Mouse (Mus musculus) neutrophil, adult 5-6 weeks (primary cell): ENCODE measurements around the gene Ier5l. TPM values are rescaled to one million over a fixed set of nuclear protein-coding genes. Genes with fewer than 3 reads are reported as not detected.

Experiments used
- ATAC-seq: fragments of 151-379, 151-347 bp; 2 replicates; pipeline ENCODE4 v1.8.0; 2017; ENCODE audit warnings: mild to moderate bottlenecking, moderate TSS enrichment; ENCODE audit not compliant: insufficient number of reproducible peaks, poor library complexity, low FRiP score, severe bottlenecking; ENCODE audit errors: extremely low read depth
- total RNA-seq: library from RNA; stranded (forward); fragments of 200-1000 nt; gene quantifications from 2 replicates; pipeline ENCODE4 v1.2.3, GENCODE M21; 2017

Ier5l gene
- total RNA-seq, 1 experiment from 2014 or later, result 0.23 TPM

DNA sequence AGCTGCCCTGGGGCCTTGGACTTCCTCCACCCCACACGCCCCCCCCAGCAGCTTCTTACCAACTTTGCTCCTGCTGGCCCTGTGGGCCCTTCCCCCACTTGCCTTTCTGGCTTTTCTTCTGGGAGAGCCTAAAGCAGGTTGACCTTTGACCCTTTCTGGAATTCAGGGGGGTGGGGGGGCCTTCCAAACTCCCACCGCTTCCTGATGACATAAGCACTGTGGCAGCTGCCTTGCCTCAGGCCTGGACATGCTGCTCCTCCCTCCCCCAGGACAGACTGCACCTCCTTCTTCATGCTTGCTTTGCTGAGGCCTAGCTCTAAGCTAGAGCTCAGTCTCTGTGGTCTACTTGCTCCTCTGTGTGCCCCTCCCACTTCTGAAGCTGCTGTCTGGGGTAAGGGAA lies 28.7 kb downstream of the Ier5l start:
- ATAC-seq, result no peak

DNA sequence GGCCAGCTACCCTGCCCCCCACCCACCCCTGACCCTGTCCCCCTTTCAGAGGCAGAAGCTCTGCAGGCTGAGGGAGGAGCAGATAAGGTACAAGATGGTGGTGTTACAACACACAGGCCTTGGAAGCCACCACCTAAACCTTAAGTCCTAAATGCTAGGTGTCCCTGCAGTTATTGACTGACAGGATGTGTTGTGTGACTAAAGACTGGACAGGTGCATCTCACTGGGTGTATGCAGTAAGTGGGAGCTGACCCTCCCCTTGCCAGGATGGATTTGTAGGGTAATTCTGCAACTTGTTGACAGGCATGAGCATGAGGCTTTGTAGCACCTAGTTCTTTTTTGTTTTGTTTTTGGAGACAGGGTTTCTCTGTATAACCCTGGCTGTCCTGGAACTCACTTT lies 29.6 kb downstream of the Ier5l start:
- ATAC-seq, result no peak

DNA sequence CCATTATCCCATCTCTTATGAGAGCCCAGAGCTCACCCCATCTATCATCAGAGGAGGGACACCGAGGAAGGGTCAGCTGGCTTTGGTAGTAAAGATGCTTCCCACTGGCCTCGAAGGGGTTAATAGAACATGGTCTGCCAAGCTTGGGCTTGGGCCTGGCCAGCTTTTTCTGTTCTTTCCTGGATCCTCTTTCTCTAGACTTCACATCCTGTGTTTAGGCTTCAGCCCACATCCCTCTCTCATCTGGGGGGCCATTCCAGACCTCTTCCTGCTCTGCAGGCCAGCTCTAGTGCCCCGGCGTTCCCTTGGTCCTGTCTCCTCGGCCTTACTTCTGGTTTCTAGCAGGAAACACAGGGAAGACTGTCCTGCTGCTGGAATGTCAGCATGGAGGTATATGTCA lies 30.0 kb downstream of the Ier5l start:
- ATAC-seq, result no peak

DNA sequence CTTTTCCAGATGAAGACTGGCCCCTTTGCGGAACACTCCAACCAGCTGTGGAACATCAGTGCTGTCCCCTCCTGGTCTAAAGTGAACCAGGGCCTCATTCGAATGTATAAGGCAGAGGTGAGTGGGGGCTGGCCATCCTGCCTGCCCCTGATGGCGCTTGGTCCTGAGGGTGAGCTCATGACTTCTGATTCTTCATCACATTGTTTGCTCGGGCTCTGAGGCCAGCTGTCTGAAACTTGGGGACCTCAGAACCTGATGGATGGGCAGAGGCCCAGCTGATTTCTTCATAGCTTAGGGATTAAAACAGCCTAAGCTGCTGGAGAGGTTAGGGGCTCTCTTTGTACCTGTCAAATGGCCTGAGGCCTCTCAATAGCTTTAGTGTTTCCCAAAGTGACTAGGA lies 30.7 kb downstream of the Ier5l start:
- ATAC-seq, result no peak

DNA sequence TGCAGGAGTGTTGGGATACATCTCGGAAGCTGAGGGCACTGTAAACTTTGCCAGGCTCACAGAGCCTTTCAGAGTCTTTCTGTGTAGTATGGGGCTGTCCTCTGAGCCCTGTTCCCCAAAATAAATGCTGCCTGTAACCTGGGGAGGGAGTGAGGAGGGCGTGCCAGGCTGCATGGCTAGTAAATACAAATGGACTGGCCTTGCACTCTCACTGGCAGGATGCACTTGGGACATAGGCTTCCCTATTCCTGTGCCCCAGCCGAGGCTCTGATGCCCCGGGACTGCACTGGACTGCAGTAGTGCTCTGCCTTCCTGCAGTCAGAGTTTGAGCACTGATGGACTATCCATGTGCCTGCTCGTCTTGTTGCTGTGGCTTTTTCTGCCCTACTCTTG lies 31.5 kb downstream of the Ier5l start:
- ATAC-seq, result no peak

DNA sequence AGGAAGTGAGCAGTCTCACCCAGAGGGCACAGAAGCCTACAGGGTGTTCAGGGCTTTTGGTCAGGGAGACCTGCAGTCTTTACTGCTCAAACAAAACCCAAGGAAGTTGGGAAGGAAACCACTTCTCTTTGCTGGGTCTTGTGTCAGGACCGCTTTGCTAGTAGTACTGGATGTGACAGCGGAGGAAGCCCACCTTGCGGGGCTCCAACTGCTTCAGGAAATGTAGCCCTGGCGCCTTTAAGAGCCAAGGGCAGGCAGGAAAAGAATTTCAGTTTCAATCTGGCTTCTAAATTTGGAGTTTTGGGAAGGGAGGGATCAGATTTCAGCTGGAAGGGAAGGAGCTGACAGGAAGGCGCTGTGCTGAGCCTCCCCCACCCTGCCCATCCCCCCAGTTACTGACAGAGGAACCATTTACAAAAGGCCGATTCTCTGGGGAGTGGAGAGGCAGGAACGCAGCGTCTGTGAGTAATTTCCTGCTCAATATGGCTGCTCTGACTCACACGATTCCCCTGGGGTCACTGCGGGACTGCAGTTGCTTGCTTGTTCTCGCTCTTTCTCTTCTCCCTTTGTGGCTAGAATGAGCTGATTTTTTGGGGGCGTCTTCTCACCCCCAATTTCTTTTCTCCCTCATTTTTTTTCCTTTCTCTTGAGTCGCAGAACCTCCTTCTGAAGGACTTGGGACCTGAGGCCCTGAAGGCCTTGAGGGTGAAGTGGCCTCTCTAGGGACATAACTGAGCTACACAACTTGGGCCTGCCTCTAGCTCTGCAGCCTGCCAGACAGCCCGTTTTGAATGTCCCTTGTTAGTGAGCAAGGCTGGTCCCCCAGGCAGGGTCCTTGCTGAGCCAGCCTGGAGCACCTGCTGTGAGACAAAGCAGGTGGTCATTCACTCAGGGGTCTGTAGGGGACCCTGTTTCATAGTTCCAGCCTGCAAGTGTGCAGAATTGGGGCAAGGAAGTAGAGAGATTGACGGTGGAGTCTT lies 32.2 kb downstream of the Ier5l start:
- ATAC-seq, result peak; percentile 69

DNA sequence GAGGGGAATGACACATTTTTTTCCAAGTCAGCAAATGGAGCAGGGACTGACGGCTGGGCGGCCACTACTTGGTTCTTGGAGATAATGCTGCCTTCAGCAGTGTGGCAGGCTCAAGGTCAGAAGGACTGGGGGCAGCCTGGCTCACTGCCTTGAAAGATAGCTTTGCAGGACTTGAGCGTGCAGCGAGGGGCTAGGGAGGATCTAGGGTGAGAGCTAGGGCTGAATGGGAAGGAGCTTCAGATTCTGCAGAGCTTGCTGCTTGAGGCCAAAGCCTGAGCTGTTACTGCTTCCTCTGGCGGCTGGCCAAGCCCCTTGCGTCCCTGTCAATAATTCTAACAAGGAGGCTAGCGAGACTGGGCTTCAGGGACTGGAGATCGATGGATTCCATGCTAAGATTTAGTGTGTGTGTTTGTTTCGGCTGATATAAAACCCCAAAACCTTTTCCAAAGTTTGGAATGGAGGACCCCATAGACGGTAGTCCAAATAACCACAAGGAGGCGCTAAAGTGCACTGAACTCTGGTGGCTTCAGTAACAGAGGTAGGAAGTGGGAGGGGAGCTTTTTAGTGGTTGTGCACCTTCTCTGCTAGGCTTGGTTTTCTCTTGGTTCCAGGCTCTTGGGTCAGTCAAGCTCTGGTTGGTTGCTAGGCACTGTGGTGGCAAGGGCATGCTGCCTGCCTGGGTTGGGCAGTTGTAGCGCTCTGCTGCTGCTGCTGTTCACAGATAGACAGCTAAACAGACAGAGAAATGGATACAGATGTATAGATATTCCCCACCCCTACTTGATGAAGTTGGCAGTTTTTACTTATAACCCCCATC lies 33.1 kb downstream of the Ier5l start:
- ATAC-seq, result peak; percentile 78

DNA sequence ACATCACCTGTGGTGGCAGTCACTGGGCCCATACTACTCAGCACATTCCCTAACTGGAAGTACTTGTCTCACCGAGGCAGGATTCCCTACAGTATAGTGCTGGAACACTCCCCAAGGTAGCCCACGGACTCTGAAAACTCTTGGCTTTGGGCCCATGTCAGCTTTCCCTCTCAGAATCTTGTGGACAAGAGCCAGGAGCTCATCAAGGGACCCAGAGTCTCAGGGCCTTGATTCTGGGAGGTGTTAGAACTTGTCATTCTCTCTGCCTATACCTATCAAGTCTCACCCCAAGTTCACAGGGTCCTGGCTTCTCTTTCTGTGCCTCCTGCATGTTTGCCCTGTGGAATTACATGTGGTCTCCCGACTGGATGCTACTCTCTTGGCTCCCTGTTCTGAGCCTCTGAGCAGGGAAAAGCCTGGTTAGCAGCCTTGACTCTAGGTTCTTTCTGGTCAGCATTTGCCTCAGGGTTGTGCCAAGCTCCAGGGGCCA lies 33.8 kb downstream of the Ier5l start:
- ATAC-seq, result no peak

DNA sequence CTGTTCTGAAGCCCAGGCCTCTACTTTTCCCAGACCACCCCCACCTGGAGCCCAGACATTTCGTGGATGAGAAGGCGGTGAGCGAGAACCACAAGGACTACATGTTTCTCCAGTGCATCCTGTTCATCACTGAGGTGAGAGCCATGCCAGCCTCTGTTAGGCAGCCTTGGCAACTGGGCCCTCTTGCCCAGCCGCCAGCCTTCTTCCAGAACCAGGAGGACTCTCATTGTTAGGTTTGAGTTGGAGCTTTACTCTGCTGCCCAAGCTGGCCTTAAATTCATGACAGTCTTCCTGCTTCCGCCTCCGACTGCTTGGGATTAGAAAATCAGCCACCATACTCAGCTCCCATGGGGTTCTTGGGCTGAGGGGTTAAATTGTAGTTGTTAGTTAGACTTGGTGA lies 34.4 kb downstream of the Ier5l start:
- ATAC-seq, result no peak

DNA sequence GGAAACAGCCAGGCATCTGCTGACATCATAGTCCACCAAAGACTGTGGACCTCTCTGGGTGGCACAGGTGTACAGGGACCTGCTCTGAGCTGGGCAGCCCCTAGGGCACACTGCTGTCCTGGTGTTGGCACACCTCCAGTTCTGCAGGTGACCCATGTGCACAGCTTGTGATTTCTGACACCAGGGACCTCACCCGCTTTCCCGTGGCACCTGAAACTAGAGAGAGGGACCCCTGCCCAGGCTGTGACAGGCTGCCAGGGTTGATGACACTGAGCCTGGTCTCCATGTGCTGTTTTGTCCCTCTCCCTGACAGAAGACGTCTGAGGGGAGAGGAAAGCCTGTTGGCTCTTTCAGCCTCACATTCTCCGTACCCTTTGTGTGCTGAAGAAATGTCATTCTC lies 36.2 kb downstream of the Ier5l start:
- ATAC-seq, result no peak

DNA sequence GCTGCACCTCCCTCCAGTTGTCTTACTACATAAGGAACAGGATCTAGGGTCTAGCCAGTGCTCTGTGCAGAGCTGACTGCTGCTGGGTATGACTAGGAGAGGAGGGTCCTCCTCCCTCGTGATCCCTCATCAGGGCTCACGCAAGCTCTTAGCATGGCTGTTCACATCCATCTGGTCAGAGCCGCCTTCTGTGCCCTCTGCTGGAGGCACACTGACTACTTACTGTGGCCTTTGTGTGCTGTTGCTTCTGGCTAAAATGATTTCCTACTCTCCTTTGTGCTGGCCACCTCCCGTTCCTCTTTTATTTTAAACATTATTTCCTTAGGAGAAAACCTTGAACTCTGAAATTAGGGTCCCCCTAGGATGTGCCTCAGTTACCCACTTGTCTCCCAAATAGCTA lies 37.2 kb downstream of the Ier5l start:
- no peak for ATAC-seq

DNA sequence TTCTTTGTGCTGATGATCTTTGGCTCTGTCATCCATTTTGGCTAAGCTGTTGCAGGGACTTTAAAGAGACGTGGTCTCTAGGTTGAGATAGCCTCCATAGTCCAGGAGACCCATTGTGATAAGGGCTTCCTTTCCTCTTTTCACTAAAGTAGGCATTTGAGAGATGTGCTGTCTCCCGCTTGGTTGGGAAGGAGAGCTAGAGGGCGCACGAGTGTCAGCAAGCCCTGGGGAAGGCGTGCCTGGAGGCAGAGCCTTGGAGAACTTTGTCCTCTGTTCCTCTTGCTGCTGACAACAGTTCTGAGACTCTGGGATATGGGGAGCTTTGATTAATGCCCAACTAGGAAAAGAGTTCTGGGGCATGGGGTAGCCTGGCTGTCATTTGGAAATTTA lies 37.9 kb downstream of the Ier5l start:
- no peak for ATAC-seq

DNA sequence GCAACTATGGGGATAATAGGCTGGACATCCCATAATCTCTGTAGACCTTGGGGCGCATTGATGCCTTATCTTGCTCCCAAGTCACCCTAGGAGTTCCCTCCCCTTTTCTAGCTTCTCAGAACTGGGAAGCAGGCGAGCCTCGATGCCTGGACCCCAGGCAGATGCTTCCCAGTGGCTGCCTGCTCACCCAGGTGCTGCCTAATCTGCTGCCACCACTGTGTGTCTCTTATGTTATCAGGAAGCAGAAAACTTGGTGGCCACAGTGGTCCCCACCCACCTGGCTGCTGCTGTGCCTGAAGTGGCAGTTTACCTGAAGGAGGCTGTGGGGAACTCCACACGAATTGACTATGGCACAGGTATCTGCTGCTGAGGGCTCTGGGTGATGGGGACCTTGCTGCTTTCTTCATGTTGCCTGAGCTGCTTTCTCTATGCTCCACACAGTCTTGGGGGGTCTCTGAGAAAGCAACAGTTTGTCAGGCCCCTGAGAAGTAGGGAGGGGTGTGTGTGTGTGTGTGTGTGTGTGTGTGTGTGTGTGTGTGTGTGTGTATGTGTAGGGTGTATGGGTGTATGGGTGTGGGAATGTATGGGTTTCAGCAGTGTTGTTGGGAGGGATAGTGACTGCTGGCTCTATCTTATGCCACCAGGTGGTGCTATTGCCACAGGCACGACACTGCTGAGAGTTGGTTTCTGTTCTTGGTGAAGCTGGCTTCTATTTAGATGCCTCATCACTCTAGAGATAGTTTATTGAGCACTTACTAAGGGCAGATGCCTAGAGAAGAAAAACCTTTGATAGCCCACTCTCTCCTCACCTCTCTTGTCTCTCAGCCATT lies 38.5 kb downstream of the Ier5l start:
- peak; percentile 71 for ATAC-seq

DNA sequence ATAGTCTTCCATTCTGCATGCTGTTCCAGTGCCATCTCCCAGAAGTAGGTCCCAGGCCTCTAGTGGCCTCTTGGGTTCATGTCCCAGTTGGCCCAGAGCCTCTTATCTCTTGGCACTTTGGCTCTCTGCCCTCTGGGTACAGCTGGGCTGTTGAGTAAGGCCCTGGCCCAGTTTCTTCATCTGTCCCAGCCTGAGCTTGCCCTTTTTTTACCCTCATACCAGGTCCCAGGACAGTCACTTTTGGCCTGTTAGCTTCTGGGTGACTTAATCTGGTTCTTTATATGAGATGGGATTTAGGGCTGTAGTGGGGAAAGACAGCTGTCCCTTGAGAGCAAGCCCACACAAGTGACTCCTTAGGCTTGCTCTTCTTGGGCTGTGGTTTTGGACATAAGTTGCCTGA lies 44.9 kb downstream of the Ier5l start:
- no peak for ATAC-seq

Other genes starting within 250 kb of the Ier5l start
- 20.7 and 22.5 TPM in 2 replicates for gene Lrrc8a, start 236.5 kb downstream of the Ier5l start, total RNA-seq
- gene Gm28035, start 233.7 kb downstream of the Ier5l start, total RNA-seq, result 2.0 and 2.9 TPM in 2 replicates
- 3.8 and 6.0 TPM in 2 replicates for gene Phyhd1, start 208.0 kb downstream of the Ier5l start, total RNA-seq
- not detected in 2 replicates for gene Gm28038, start 193.2 kb downstream of the Ier5l start, total RNA-seq
- gene Dolk, start 187.9 kb downstream of the Ier5l start, total RNA-seq, result 9.0 and 10.3 TPM in 2 replicates
- 14.6 and 14.8 TPM in 2 replicates for gene Nup188, start 187.8 kb downstream of the Ier5l start, total RNA-seq
- 39.0 and 44.3 TPM in 2 replicates for gene Sh3glb2, start 114.9 kb downstream of the Ier5l start, total RNA-seq
- 6.0 and 11.2 TPM in 2 replicates for gene Miga2, start 110.0 kb downstream of the Ier5l start, total RNA-seq
- 19.8 and 21.2 TPM in 2 replicates for gene Dolpp1, start 82.0 kb downstream of the Ier5l start, total RNA-seq
- gene Crat, start 58.4 kb downstream of the Ier5l start, total RNA-seq, result 15.3 and 16.2 TPM in 2 replicates
- gene Ptpa, start 58.2 kb downstream of the Ier5l start, total RNA-seq, result 37.4 and 47.8 TPM in 2 replicates
- 0.58 and 0.98 TPM in 2 replicates for gene Cstad, start 120.8 kb upstream of the Ier5l start, total RNA-seq